Mouse (Mus musculus) limb, embryonic 14.5 days (tissue): ENCODE measurements at regions not wholly inside any gene's neighbourhood (a gene's known extent, or its start where the extent isn't known, plus 50 kb on each side); places are given as distances from the start of the nearest gene placed in this dataset.

Source experiments
- ATAC-seq: fragments of 200-750 bp; cut with Nextera tagmentation; 2 replicates; pipeline ENCODE4 v1.8.0; 2017; ENCODE audit warnings: low read depth, moderate number of reproducible peaks, moderate TSS enrichment; ENCODE audit not compliant: low FRiP score
- DNase-seq: peaks from one replicate; pipeline ENCODE4 v3.0.0-alpha.2; 2015; ENCODE audit warnings: low spot score
- H3K27ac ChIP-seq: fragments of 300-500 bp; sonication (generic); replicated peaks from 2 replicates; pipeline ENCODE4 v1.5.1; 2014; ENCODE audit warnings: low read depth, mild to moderate bottlenecking, low read length, moderate library complexity, mixed read lengths
- H3K27me3 ChIP-seq: fragments of 300-500 bp; sonication (generic); 2 replicates; pipeline ENCODE4 v1.6.1; 2014; ENCODE audit warnings: low read length, mixed read lengths; ENCODE audit not compliant: control insufficient read depth, insufficient read depth
- H3K36me3 ChIP-seq: fragments of 300-500 bp; sonication (generic); 2 replicates; pipeline ENCODE4 v1.6.1; 2014; ENCODE audit warnings: mild to moderate bottlenecking, low read length, moderate library complexity, mixed read lengths; ENCODE audit not compliant: control insufficient read depth, insufficient read depth
- H3K4me1 ChIP-seq: fragments of 300-500 bp; sonication (generic); 2 replicates; pipeline ENCODE4 v1.6.1; 2014; ENCODE audit warnings: antibody characterized with exemption, low read length, mixed read lengths; ENCODE audit not compliant: control insufficient read depth, insufficient read depth
- H3K4me2 ChIP-seq: fragments of 300-500 bp; sonication (generic); replicated peaks from 2 replicates; pipeline ENCODE4 v1.6.1; 2014; ENCODE audit warnings: low read depth, mild to moderate bottlenecking, low read length, moderate library complexity; ENCODE audit not compliant: severe bottlenecking
- H3K4me3 ChIP-seq: fragments of 300-500 bp; sonication (generic); replicated peaks from 2 replicates; pipeline ENCODE4 v1.5.1; 2014; ENCODE audit warnings: low read length
- H3K9ac ChIP-seq: fragments of 300-500 bp; sonication (generic); 2 replicates; pipeline ENCODE4 v1.6.1; 2014; ENCODE audit warnings: mild to moderate bottlenecking, low read depth, low read length, moderate library complexity; ENCODE audit not compliant: severe bottlenecking
- H3K9me3 ChIP-seq: fragments of 300-500 bp; sonication (generic); 2 replicates; pipeline ENCODE4 v1.6.1; 2016; ENCODE audit warnings: low read length; ENCODE audit not compliant: control insufficient read depth
- POLR2A ChIP-seq: fragments of 200-500 bp; IDR thresholded peaks from 2 replicates; pipeline ENCODE4 v1.8.0; 2012; ENCODE audit warnings: inconsistent platforms, mild to moderate bottlenecking, moderate library complexity, borderline replicate concordance; ENCODE audit not compliant: insufficient read depth, insufficient read length; ENCODE audit errors: extremely low read depth
- WGBS: fragments of 180-500 bp; shearing (Covaris S2); extraction: QIAGEN DNeasy Blood & Tissue Kit; methylation state at CpG from one replicate; pipeline ENCODE4 v1.1.7; 2014; 5-methylcytosine and 5-hydroxymethylcytosine counted together

DNA sequence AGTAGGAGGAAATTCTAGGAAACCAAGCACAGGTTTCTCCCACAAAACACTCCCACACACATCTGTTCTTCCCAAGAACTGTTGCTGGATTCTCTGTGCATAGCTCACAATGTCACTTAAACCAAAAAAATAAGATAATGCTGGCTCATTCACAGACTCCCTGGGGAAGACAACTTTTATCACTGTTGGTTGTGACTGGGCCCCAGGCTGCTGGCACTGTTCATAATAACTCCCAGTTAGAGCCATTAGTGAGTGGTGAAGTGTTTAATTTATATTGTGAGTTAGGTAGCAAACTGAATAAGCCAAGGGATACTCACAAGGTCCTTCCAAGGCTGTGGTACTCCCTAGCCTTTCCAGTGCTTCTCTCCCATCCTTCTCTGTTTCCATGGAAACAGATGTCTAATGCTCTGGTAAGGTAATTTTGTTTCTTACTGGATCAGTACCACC, 430.9 kb downstream of the 4930474N05Rik start:
- Histone ChIP-seq H3K4me3 (no peak overlapping the region), H3K4me2 (no peak overlapping the region), H3K9ac (no peak overlapping the region), H3K9me3 (no peaks in the 10 kb centered on the region), H3K36me3 (no peaks in the 10 kb centered on the region), H3K4me1 (no peaks in the 10 kb centered on the region), H3K27me3 (no peaks in the 10 kb centered on the region), H3K27ac (no peak overlapping the region)
- TF ChIP-seq POLR2A, result no peak
- ATAC-seq (no peak), DNase-seq (no peak)

DNA sequence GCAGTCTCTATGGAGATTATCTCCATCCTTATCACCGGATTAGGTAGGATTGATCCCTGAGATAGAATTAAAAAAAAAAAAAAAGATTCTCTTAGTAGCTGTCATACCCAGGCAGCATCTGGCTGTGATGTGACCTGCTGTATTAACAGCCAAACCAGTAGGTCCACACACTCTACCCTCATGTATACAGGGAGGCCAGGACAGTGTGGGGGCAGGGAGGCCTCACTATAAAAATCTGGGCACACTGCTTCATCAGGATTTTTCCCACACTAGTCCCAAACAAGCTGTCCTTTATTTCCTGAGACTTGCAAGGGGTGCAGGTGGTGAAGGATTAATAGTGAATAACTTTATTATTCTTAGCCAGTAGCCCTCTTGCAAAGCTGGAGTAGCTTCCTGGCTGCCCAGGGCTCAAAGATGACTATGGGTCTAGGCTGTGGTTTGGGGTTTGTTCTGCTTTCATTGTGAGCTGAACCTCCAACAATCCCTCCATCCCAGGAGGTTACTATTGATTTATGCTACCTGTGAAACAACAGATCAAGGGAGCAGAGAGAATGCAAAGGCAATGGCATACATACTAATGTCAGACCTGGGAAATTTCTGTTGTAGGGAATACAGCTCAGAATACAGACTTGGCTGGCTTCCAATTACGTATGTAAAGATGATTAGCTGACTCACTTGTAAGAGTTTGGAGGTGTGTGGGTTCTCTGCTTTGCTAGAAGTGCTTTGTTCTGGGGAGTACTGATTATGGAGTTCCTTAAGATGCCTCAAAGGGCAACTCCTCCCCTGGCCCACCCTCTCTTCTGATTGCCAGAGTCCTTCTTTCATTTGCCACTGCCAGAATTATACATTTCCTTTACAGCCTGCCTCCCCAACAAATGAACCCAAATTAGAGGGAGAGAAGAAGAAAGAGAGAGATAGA, 407.6 kb downstream of the 4930474N05Rik start:
- 74% methylated on average over 2 of the region's 2 CpGs for WGBS
- Histone ChIP-seq H3K4me3 (no peak overlapping the region), H3K4me2 (no peak overlapping the region), H3K4me1 (no peaks in the 10 kb centered on the region), H3K9me3 (no peaks in the 10 kb centered on the region), H3K9ac (no peak overlapping the region), H3K27me3 (no peaks in the 10 kb centered on the region), H3K27ac (no peak overlapping the region), H3K36me3 (no peaks in the 10 kb centered on the region)
- no peak for TF ChIP-seq POLR2A
- no peak for DNase-seq
- no peak for ATAC-seq

DNA sequence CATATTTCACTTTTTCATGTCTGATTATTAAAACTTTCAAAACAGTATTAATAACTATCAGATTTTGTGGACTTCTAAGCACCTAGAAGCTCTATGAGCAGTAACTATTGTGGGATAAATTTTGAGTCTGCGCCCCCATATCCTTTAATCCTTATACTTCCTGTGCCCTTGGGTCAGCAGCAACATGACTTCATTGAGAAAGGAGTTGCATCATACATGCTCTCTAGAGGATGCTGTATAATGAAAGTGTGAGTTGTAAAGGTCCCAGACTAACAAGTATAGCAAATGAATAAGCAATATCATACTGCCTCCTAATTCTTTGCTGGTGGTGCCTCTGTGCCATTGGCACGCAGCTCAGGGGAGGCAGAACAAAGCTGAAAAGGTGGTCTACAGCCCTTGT, 404.6 kb downstream of the 4930474N05Rik start:
- Histone ChIP-seq H3K9ac (no peak overlapping the region), H3K4me3 (no peak overlapping the region), H3K36me3 (no peaks in the 10 kb centered on the region), H3K27ac (no peak overlapping the region), H3K4me2 (no peak overlapping the region), H3K9me3 (no peaks in the 10 kb centered on the region), H3K4me1 (no peaks in the 10 kb centered on the region), H3K27me3 (no peaks in the 10 kb centered on the region)
- ATAC-seq, result no peak
- WGBS, result 88% methylated on average over 2 of the region's 2 CpGs
- no peak for DNase-seq
- TF ChIP-seq POLR2A, result no peak

DNA sequence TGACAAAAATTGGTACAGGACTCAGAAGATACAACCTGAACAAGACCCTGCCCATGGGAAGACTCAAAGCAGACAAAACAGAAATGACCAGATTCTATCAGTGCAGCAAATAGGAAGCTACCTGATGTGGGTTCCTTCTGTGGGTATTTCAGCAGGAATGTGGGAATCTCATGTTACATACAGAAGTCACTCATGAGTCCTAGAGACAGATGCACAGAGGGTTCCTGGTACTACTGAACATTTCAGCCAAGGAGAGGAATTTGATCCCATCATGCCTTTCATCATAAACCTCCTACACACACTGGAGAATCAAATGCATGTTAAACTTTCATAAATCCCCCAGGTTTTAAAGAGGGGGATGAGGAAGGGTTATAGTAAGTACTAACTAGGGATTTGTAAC, 390.8 kb downstream of the 4930474N05Rik start:
- DNase-seq (no peak), ATAC-seq (no peak)
- no peak overlapping the region for H3K4me3 ChIP-seq
- H3K9ac ChIP-seq, result no peak overlapping the region
- no peak overlapping the region for H3K4me2 ChIP-seq
- H3K27me3 ChIP-seq, result no peaks in the 10 kb centered on the region
- no peak for TF ChIP-seq POLR2A
- H3K36me3 ChIP-seq, result no peaks in the 10 kb centered on the region
- H3K4me1 ChIP-seq, result no peaks in the 10 kb centered on the region
- no peak overlapping the region for H3K27ac ChIP-seq
- no peaks in the 10 kb centered on the region for H3K9me3 ChIP-seq

DNA sequence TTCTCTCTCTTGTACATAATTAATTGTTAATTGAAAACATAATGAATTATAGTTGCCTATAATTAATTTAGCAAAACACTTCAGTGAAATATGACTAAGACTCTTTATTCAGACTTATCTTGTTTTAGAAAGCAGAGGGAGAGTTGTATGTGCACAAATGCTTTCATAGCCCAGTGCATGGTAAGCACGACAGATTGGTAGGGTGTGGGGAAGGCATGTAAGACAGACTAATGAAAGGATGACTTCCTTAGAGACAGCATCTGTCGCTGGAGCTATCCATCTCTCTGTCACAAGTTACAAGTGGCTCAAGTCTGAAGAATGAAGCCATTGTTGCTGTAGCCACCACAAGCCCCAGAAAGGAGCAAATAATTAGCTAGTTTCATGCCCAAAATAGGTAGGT, 376.9 kb downstream of the 4930474N05Rik start:
- ATAC-seq (no peak), DNase-seq (no peak)
- Histone ChIP-seq H3K36me3 (no peaks in the 10 kb centered on the region), H3K9me3 (no peaks in the 10 kb centered on the region), H3K4me2 (no peak overlapping the region), H3K9ac (no peak overlapping the region), H3K4me1 (no peaks in the 10 kb centered on the region), H3K27ac (no peak overlapping the region), H3K27me3 (no peaks in the 10 kb centered on the region), H3K4me3 (no peak overlapping the region)
- WGBS, result 69% methylated on average over 2 of the region's 2 CpGs
- no peak for TF ChIP-seq POLR2A
